Mouse (Mus musculus) heart, embryonic 13.5 days (tissue): Measurements from ENCODE around the gene Obsl1. TPM values are rescaled to one million over a fixed set of nuclear protein-coding genes. Genes with fewer than 3 reads are reported as not detected.

Experiments used
- ATAC-seq: fragments of 200-750 bp; cut with Nextera tagmentation; 2 replicates; pipeline ENCODE4 v1.8.0; 2017; ENCODE audit warnings: moderate TSS enrichment; ENCODE audit not compliant: insufficient number of reproducible peaks, low FRiP score, low TSS enrichment; ENCODE audit errors: extremely low read depth
- H3K27ac ChIP-seq: fragments of 300-500 bp; sonication (generic); replicated peaks from 2 replicates; pipeline ENCODE4 v1.5.1; 2015; ENCODE audit warnings: moderate library complexity, mild to moderate bottlenecking, inconsistent platforms
- H3K27me3 ChIP-seq: fragments of 300-500 bp; sonication (generic); replicated peaks from 2 replicates; pipeline ENCODE4 v1.6.1; 2015; ENCODE audit warnings: mild to moderate bottlenecking, inconsistent platforms
- H3K36me3 ChIP-seq: fragments of 300-500 bp; sonication (generic); 2 replicates; pipeline ENCODE4 v1.6.1; 2015; ENCODE audit warnings: mild to moderate bottlenecking, inconsistent platforms
- H3K4me1 ChIP-seq: fragments of 300-500 bp; sonication (generic); 2 replicates; pipeline ENCODE4 v1.6.1; 2015; ENCODE audit warnings: inconsistent platforms
- H3K4me2 ChIP-seq: fragments of 300-500 bp; sonication (generic); 2 replicates; pipeline ENCODE4 v1.6.1; 2015; ENCODE audit warnings: inconsistent platforms, mild to moderate bottlenecking, moderate library complexity
- H3K4me3 ChIP-seq: fragments of 300-500 bp; sonication (generic); 2 replicates; pipeline ENCODE4 v1.5.1; 2015; ENCODE audit warnings: moderate library complexity, mild to moderate bottlenecking, inconsistent platforms
- H3K9ac ChIP-seq: fragments of 300-500 bp; sonication (generic); 2 replicates; pipeline ENCODE4 v1.6.1; 2015; ENCODE audit warnings: inconsistent platforms, mild to moderate bottlenecking, moderate library complexity
- H3K9me3 ChIP-seq: fragments of 300-500 bp; sonication (generic); 2 replicates; pipeline ENCODE4 v1.6.1; 2016; ENCODE audit warnings: inconsistent platforms
- WGBS: fragments of 180-500 bp; shearing (Covaris S2); methylation state at CpG from one replicate; pipeline ENCODE4 v1.1.7; 2015; ENCODE audit warnings: mixed read lengths; 5-methylcytosine and 5-hydroxymethylcytosine counted together
- polyA plus RNA-seq: library from polyadenylated mRNA; unstranded; fragments of >200 nt; fragmentation: Nextera tagmentation; extraction: Ambion mirVana; gene quantifications from 2 replicates; pipeline ENCODE4 v1.2.1, GENCODE M21; 2015

Obsl1 gene
- polyA plus RNA-seq, 1 experiment from 2014 or later: 91.0 TPM

GRCm38 (mm10) chr1:75440661-75441060 lies 65.6 kb downstream of the Obsl1 start:
- H3K27ac ChIP-seq: no peak overlapping the region
- no peak overlapping the region for H3K9ac ChIP-seq
- peaks cover 44% of the 10 kb centered on the region for H3K4me1 ChIP-seq
- H3K27me3 ChIP-seq: peaks cover 33% of the 10 kb centered on the region
- no peak overlapping the region for H3K4me2 ChIP-seq
- WGBS: 94% methylated on average over 7 of the region's 7 CpGs
- H3K36me3 ChIP-seq: peaks cover 40% of the 10 kb centered on the region
- H3K4me3 ChIP-seq: no peak overlapping the region
- ATAC-seq: no peak
- H3K9me3 ChIP-seq: no peaks in the 10 kb centered on the region

- Histone ChIP-seq H3K4me3 (no peak overlapping the region), H3K9ac (no peak overlapping the region), H3K4me2 (no peak overlapping the region), H3K27ac (no peak overlapping the region), H3K36me3 (peaks cover 40% of the 10 kb centered on the region), H3K9me3 (no peaks in the 10 kb centered on the region), H3K27me3 (peaks cover 15% of the 10 kb centered on the region; the same call in 1 of the 2 replicates), H3K4me1 (peaks cover 34% of the 10 kb centered on the region)
- WGBS: 64% methylated on average over 8 of the region's 9 CpGs
- no peak for ATAC-seq
These were observed 67.5 kb downstream of the Obsl1 start for GRCm38 (mm10) chr1:75438782-75439181.

GRCm38 (mm10) chr1:75435475-75436328 lies 70.5 kb downstream of the Obsl1 start, which contains the start of gene Gmppa:
Gene Gmppa (plus strand): TSS chr1:75435930.
- peak within 1 kb of the TSS; percentile 81 for H3K4me2 ChIP-seq
- no peaks in the 10 kb centered on the region for H3K9me3 ChIP-seq
- WGBS: 6% methylated on average over 28 of the region's 28 CpGs
- peaks cover 37% of the 10 kb centered on the region for H3K36me3 ChIP-seq
- H3K4me3 ChIP-seq: peak within 1 kb of the TSS; percentile 77
- H3K27me3 ChIP-seq: peaks cover 8% of the 10 kb centered on the region; the same call in 1 of the 2 replicates
- peak; percentile 40; the same call in 1 of the 2 replicates for ATAC-seq
- peaks cover 28% of the 10 kb centered on the region for H3K4me1 ChIP-seq
- H3K9ac ChIP-seq: peak within 1 kb of the TSS; percentile 89
- H3K27ac ChIP-seq: peak within 1 kb of the TSS; percentile 80

Other genes with a start within 250 kb of the Obsl1 start
- gene Ptprn, start 241.9 kb downstream of the Obsl1 start, polyA plus RNA-seq: 0.40 and 0.87 TPM in 2 replicates
- 0.75 TPM in 1 of 2 replicates, not detected in the other for gene Resp18, start 228.0 kb downstream of the Obsl1 start, polyA plus RNA-seq
- 115 and 121 TPM in 2 replicates for gene Dnpep, start 188.5 kb downstream of the Obsl1 start, polyA plus RNA-seq
- gene Des, start 146.1 kb downstream of the Obsl1 start, polyA plus RNA-seq: 393 and 426 TPM in 2 replicates
- gene Speg, start 131.2 kb downstream of the Obsl1 start, polyA plus RNA-seq: 55.1 and 58.8 TPM in 2 replicates
- gene Gmppa, start 70.5 kb downstream of the Obsl1 start, polyA plus RNA-seq: 70.7 and 73.7 TPM in 2 replicates
- gene Asic4, start 56.0 kb downstream of the Obsl1 start, polyA plus RNA-seq: 0.28 and 0.31 TPM in 2 replicates
- gene Chpf, start 27.1 kb downstream of the Obsl1 start, polyA plus RNA-seq: 26.0 and 28.6 TPM in 2 replicates
- 0.43 and 0.49 TPM in 2 replicates for gene Tmem198, start 26.9 kb downstream of the Obsl1 start, polyA plus RNA-seq
- 5.5 and 6.0 TPM in 2 replicates for gene Inha, start 625 bp upstream of the Obsl1 start, polyA plus RNA-seq
- gene Stk11ip, start 15.1 kb upstream of the Obsl1 start, polyA plus RNA-seq: 11.3 and 12.6 TPM in 2 replicates
- 25.3 and 25.4 TPM in 2 replicates for gene Slc4a3, start 39.8 kb upstream of the Obsl1 start, polyA plus RNA-seq